Mouse (Mus musculus): Measurements from ENCODE around the gene Arpc4. TPM values are rescaled to one million over a fixed set of nuclear protein-coding genes. Genes with fewer than 3 reads are reported as not detected.

Arpc4 gene
- total RNA-seq, 2 experiments from 2014 or later: 285 to 296 TPM

GRCm38 (mm10) chr6:113434691-113435090 lies 56.8 kb downstream of the Arpc4 start:
- intact Hi-C loops (cut with DNase I): no loop called here

GRCm38 (mm10) chr6:113435664-113436205 lies 57.8 kb downstream of the Arpc4 start, which contains the start of gene Cidec:
TSS of gene Cidec (minus strand) at chr6:113435760.
- intact Hi-C loops (cut with DNase I): no loop called here
- DNase-seq (ENCODE audit: low spot score in 2 of 2): no peak

More at GRCm38 (mm10) chr6:113434691-113435090, 56.8 kb downstream of the Arpc4 start:
- DNase-seq (ENCODE audit: low spot score in 2 of 2): no peak

GRCm38 (mm10) chr6:113437135-113437534 lies 59.2 kb downstream of the Arpc4 start:
- intact Hi-C loops (cut with DNase I): no loop called here
- no peak for DNase-seq (ENCODE audit: low spot score in 2 of 2)

- no peak for DNase-seq (ENCODE audit: low spot score in 2 of 2)
- intact Hi-C loops (cut with DNase I): no loop called here
These were observed 61.0 kb downstream of the Arpc4 start for GRCm38 (mm10) chr6:113438721-113439430.

Small RNA genes within 50 kb of the gene (microRNA-seq; reads per million reads assigned to microRNA genes)
- 0 reads per million in 2 experiments for gene Gm24387

Other genes starting within 250 kb of the Arpc4 start
- 10 to 100 TPM; 98.3 to 98.4 TPM for gene Lhfpl4, start 182.7 kb upstream of the Arpc4 start, total RNA-seq (2021)
- 10 to 100 TPM; 21.3 to 21.6 TPM for gene Mtmr14, start 140.3 kb upstream of the Arpc4 start, total RNA-seq (2021)
- 10 to 100 TPM; 48.3 to 66.5 TPM for gene Cpne9, start 95.8 kb upstream of the Arpc4 start, total RNA-seq (2021)
- 10 to 100 TPM; 25.7 to 26.9 TPM for gene Brpf1, start 71.0 kb upstream of the Arpc4 start, total RNA-seq (2021)
- gene Ogg1, start 51.1 kb upstream of the Arpc4 start, total RNA-seq (2021): 1 to 10 TPM; 4.9 to 5.8 TPM
- gene Camk1, start 34.1 kb upstream of the Arpc4 start, total RNA-seq (2021): 100 to 1,000 TPM; 102 to 109 TPM
- 10 to 100 TPM; 48.6 to 56.8 TPM for gene Tada3, start 232 bp upstream of the Arpc4 start, total RNA-seq (2021)
- gene Ttll3, start 11.1 kb downstream of the Arpc4 start, total RNA-seq (2021): 1 to 10 TPM; 6.5 to 7.8 TPM
- gene Rpusd3, start 41.2 kb downstream of the Arpc4 start, total RNA-seq (2021): 10 to 100 TPM; 13.4 to 16.5 TPM
- gene Cidec, start 57.6 kb downstream of the Arpc4 start, total RNA-seq (2021): not detected
- gene Jagn1, start 64.5 kb downstream of the Arpc4 start, total RNA-seq (2021): 10 to 100 TPM; 47.9 to 48.3 TPM
- gene Il17re, start 80.4 kb downstream of the Arpc4 start, total RNA-seq (2021): under 1 TPM; 0.53 to 0.55 TPM
- gene Il17rc, start 93.3 kb downstream of the Arpc4 start, total RNA-seq (2021): 1 to 10 TPM; 3.9 to 5.4 TPM
- 100 to 1,000 TPM; 107 to 111 TPM for gene Creld1, start 105.2 kb downstream of the Arpc4 start, total RNA-seq (2021)
- gene Prrt3, start 123.8 kb downstream of the Arpc4 start, total RNA-seq (2021): 10 to 100 TPM; 48.0 to 48.6 TPM
- 10 to 100 TPM; 85.3 to 86.4 TPM for gene Emc3, start 153.5 kb downstream of the Arpc4 start, total RNA-seq (2021)
- gene Fancd2, start 153.6 kb downstream of the Arpc4 start, total RNA-seq (2021): 1 to 10 TPM; 2.2 to 3.2 TPM
- gene Fancd2os, start 222.6 kb downstream of the Arpc4 start, total RNA-seq (2021): under 1 TPM in 1 of 2 experiments, not detected in 1; 0.42 TPM
- gene Brk1, start 226.7 kb downstream of the Arpc4 start, total RNA-seq (2021): 100 to 1,000 TPM; 236 to 243 TPM
- 10 to 100 TPM; 48.4 to 51.9 TPM for gene Vhl, start 245.8 kb downstream of the Arpc4 start, total RNA-seq (2021)